Mouse (Mus musculus): ENCODE measurements around the gene Setd5.

- no peak for TF ChIP-seq CTCF (IDR thresholded peaks at IDR 0.05; ENCODE audit: low read depth)
- no peak for TF ChIP-seq EP300 (IDR thresholded peaks at IDR 0.05; ENCODE audit: low read depth)
Measured at GRCm38 (mm10) chr6:113030553-113030952, 46.6 kb upstream of the Setd5 start.

Measured in liver, embryonic 14.5 days (tissue).